Mouse (Mus musculus) ES-Bruce4 (cell line): ENCODE results near the gene Gm7138.

Experiments used
- CTCF ChIP-seq: IDR thresholded peaks from one replicate; pipeline ENCODE4 v1.8.1; 2011; ENCODE audit warnings: low read depth, low read length
- POLR2A ChIP-seq: IDR thresholded peaks from one replicate; pipeline ENCODE4 v1.8.1; 2011; ENCODE audit warnings: low read length; ENCODE audit not compliant: insufficient read depth

DNA sequence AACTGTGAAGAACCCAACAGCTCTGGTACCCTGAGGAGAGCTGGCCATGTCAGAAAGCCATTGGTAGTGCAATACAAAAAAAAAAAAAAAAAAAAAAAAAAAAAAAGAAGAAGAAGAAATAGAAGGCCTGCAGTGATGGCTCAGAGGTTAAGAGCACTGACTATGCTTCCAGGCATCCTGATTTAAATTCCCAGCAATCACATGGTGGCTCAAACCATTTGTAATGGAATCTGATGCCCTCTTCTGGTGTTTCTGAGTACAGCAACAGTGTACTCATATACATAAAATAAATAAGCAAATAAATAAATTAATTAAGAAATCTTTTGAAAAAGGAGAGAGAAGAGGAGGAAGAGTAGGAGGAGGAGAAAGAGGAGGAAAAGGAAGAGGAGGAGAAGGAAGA, 23.3 kb downstream of the Gm7138 start:
- no peak for TF ChIP-seq CTCF
- no peak for TF ChIP-seq POLR2A
